17 mouse cellular contexts compared by ENCODE assay signal in the genomic region with DNA sequence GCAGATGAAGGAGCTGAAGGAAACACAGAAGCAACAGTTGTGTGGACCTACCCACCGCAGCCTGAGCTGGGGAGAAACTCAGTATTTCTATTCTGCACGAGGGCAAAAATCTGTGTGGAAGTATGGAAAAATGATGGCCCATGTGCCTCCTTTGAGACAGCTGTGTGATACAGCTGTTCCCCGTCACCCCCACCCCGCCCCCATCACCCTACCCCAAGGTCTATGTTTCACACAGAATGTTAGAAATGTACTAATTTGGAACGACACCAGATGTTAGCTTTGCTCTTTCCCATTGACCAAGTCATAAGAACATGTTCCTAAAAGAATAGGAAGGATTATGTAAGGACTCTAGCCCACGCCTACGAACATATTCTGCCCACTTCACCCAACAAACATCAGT. TPM values are rescaled to one million over a fixed set of nuclear protein-coding genes. Genes with fewer than 3 reads are reported as not detected.
A peak's percentile ranks its signal among the peaks of the same experiment; 100 is the strongest.
DNase-seq lines count a peak whose midpoint lies in the region; ATAC-seq and TF ChIP-seq lines count a peak whose summit lies in the region.
"Had no signal": no experiment of that assay in that cellular context is flagged by ENCODE, and none has a peak within 500 bp of the region (broad histone marks: within the 10 kb centered on the region; RNA-seq: fewer than 3 reads in every experiment).

No protein-coding gene starts in this region.

- H3K27me3 ChIP-seq in forebrain, embryonic 10.5 days (ENCODE audit: poor library complexity, severe bottlenecking): no peaks in the 10 kb centered on the region
- no peaks in the 10 kb centered on the region for H3K27me3 ChIP-seq in forebrain, embryonic 13.5 days
- H3K27me3 ChIP-seq in intestine, embryonic 14.5 days (replicated peaks; ENCODE audit: control insufficient read depth, insufficient read depth, low read length): no peaks in the 10 kb centered on the region
- H3K27me3 ChIP-seq in intestine, postnatal 0 days (replicated peaks; ENCODE audit: control insufficient read depth, insufficient read depth, low read length): no peaks in the 10 kb centered on the region
- H3K27me3 ChIP-seq in neural tube, embryonic 13.5 days: 0 out of 2 replicates have a peak, but pooled peaks cover 2% of the 10 kb centered on the region
- no peaks in the 10 kb centered on the region for H3K27me3 ChIP-seq in neural tube, embryonic 15.5 days (replicated peaks)
- H3K27me3 ChIP-seq: CH12.LX had no signal

- H3K27ac ChIP-seq in forebrain, embryonic 10.5 days: peak overlapping the region; percentile 65; the same call in 1 of the 2 replicates
- H3K27ac ChIP-seq in forebrain, embryonic 13.5 days: no peak overlapping the region
- H3K27ac ChIP-seq in intestine, embryonic 14.5 days (ENCODE audit: low read depth): peak overlapping the region; percentile 71
- no peak overlapping the region for H3K27ac ChIP-seq in intestine, postnatal 0 days (ENCODE audit: low read depth, low read length)
- H3K27ac ChIP-seq in neural tube, embryonic 13.5 days (replicated peaks): 0 out of 2 replicates have a peak overlapping the region, but pooled peaks have one; percentile 54
- H3K27ac ChIP-seq in neural tube, embryonic 15.5 days (replicated peaks): peak overlapping the region; percentile 9; the same call in 1 of the 2 replicates
- H3K27ac ChIP-seq: hindbrain, postnatal 0 days; kidney, postnatal 0 days; liver, embryonic 14.5 days had no signal

- H3K4me3 ChIP-seq in forebrain, embryonic 10.5 days: no peak overlapping the region
- H3K4me3 ChIP-seq in forebrain, embryonic 13.5 days: no peak overlapping the region
- no peak overlapping the region for H3K4me3 ChIP-seq in intestine, embryonic 14.5 days (ENCODE audit: low read depth, low read length)
- H3K4me3 ChIP-seq in intestine, postnatal 0 days (ENCODE audit: low read depth, low read length): no peak overlapping the region
- no peak overlapping the region for H3K4me3 ChIP-seq in neural tube, embryonic 13.5 days
- no peak overlapping the region for H3K4me3 ChIP-seq in neural tube, embryonic 15.5 days (replicated peaks)

- peaks cover 83% of the 10 kb centered on the region for H3K36me3 ChIP-seq in forebrain, embryonic 10.5 days (replicated peaks)
- H3K36me3 ChIP-seq in forebrain, embryonic 13.5 days (ENCODE audit: poor library complexity, severe bottlenecking): no peaks in the 10 kb centered on the region
- peaks cover 20% of the 10 kb centered on the region for H3K36me3 ChIP-seq in intestine, embryonic 14.5 days (ENCODE audit: control insufficient read depth, insufficient read depth, low read length)
- no peaks in the 10 kb centered on the region; the same call in 1 of the 2 replicates for H3K36me3 ChIP-seq in intestine, postnatal 0 days (ENCODE audit: control insufficient read depth, insufficient read depth)
- no peaks in the 10 kb centered on the region for H3K36me3 ChIP-seq in neural tube, embryonic 13.5 days
- no peaks in the 10 kb centered on the region for H3K36me3 ChIP-seq in neural tube, embryonic 15.5 days

- no peak for ATAC-seq in forebrain, embryonic 13.5 days
- no peak for ATAC-seq in intestine, embryonic 14.5 days (replicated peaks; ENCODE audit: low FRiP score, low TSS enrichment, low read depth)
- no peak for ATAC-seq in intestine, postnatal 0 days
- no peak for ATAC-seq in neural tube, embryonic 13.5 days (ENCODE audit: low read depth)
- no peak for ATAC-seq in neural tube, embryonic 15.5 days (ENCODE audit: low FRiP score)

- no peak overlapping the region for H3K4me2 ChIP-seq in forebrain, embryonic 13.5 days
- H3K4me2 ChIP-seq in intestine, embryonic 14.5 days (ENCODE audit: low read length): no peak overlapping the region
- H3K4me2 ChIP-seq in intestine, postnatal 0 days (replicated peaks; ENCODE audit: low read depth): no peak overlapping the region
- no peak overlapping the region for H3K4me2 ChIP-seq in neural tube, embryonic 13.5 days
- no peak overlapping the region for H3K4me2 ChIP-seq in neural tube, embryonic 15.5 days

- no peak for TF ChIP-seq CTCF in intestine, postnatal 0 days (IDR thresholded peaks at IDR 0.05; ENCODE audit: low read depth)

- WGBS in forebrain, embryonic 10.5 days: 87% methylated on average over 7 of the region's 7 CpGs
- WGBS in forebrain, embryonic 13.5 days: 73% methylated on average over 7 of the region's 7 CpGs
- WGBS in intestine, embryonic 14.5 days: 39% methylated on average over 7 of the region's 7 CpGs
- 64% methylated on average over 7 of the region's 7 CpGs for WGBS in intestine, postnatal 0 days
- 66% methylated on average over 7 of the region's 7 CpGs for WGBS in neural tube, embryonic 13.5 days
- 71% methylated on average over 7 of the region's 7 CpGs for WGBS in neural tube, embryonic 15.5 days

- peaks cover 92% of the 10 kb centered on the region for H3K4me1 ChIP-seq in forebrain, embryonic 10.5 days
- H3K4me1 ChIP-seq in forebrain, embryonic 13.5 days: peaks cover 72% of the 10 kb centered on the region
- peaks cover 69% of the 10 kb centered on the region for H3K4me1 ChIP-seq in intestine, embryonic 14.5 days (replicated peaks; ENCODE audit: control insufficient read depth, insufficient read depth, low read length)
- peaks cover 9% of the 10 kb centered on the region for H3K4me1 ChIP-seq in intestine, postnatal 0 days (replicated peaks; ENCODE audit: control insufficient read depth, insufficient read depth, low read length)
- peaks cover 81% of the 10 kb centered on the region for H3K4me1 ChIP-seq in neural tube, embryonic 13.5 days (replicated peaks)
- H3K4me1 ChIP-seq in neural tube, embryonic 15.5 days: peaks cover 63% of the 10 kb centered on the region

- H3K9ac ChIP-seq in forebrain, embryonic 13.5 days: no peak overlapping the region
- H3K9ac ChIP-seq in intestine, embryonic 14.5 days (ENCODE audit: low read length): no peak overlapping the region
- H3K9ac ChIP-seq in intestine, postnatal 0 days (ENCODE audit: low read depth, low read length): no peak overlapping the region
- H3K9ac ChIP-seq in neural tube, embryonic 13.5 days: no peak overlapping the region
- H3K9ac ChIP-seq in neural tube, embryonic 15.5 days (replicated peaks): no peak overlapping the region
- H3K9ac ChIP-seq: liver, embryonic 14.5 days had no signal

- H3K9me3 ChIP-seq in forebrain, embryonic 10.5 days: no peaks in the 10 kb centered on the region
- H3K9me3 ChIP-seq in forebrain, embryonic 13.5 days (replicated peaks): no peaks in the 10 kb centered on the region
- H3K9me3 ChIP-seq in intestine, embryonic 14.5 days (ENCODE audit: control insufficient read depth, low read length): no peaks in the 10 kb centered on the region
- H3K9me3 ChIP-seq in intestine, postnatal 0 days (ENCODE audit: control insufficient read depth): no peaks in the 10 kb centered on the region
- H3K9me3 ChIP-seq in neural tube, embryonic 13.5 days: no peaks in the 10 kb centered on the region
- no peaks in the 10 kb centered on the region for H3K9me3 ChIP-seq in neural tube, embryonic 15.5 days (replicated peaks)

- no peak for DNase-seq in forebrain, embryonic 10.5 days (ENCODE audit: extremely low spot score, low spot score)
- peak; percentile 59 for DNase-seq in intestine, embryonic 14.5 days (ENCODE audit: low spot score)
- DNase-seq in neural tube, embryonic 10.5 days (ENCODE audit: extremely low spot score, low spot score): no peak
- DNase-seq in layer of hippocampus, adult 8-10 months (ENCODE audit: low spot score in 2 of 2): no peak
- DNase-seq: cerebellum, adult 8-10 months; gastrocnemius, postnatal 14 days; heart, postnatal 10 days; layer of hippocampus, adult 9-11 months had no signal

RNA-seq across cellular contexts. Expression of gene Hmga2, which starts 53.0 kb away (rescaled TPM):
- 115 and 117 TPM in 2 replicates for polyA plus RNA-seq in forebrain, embryonic 10.5 days (2016; fragmentation: Nextera tagmentation; extraction: Ambion mirVana)
- polyA plus RNA-seq in forebrain, embryonic 13.5 days (2015; fragmentation: Nextera tagmentation; extraction: Ambion mirVana): 12.1 and 15.1 TPM in 2 replicates
- polyA plus RNA-seq in intestine, embryonic 14.5 days (2014; fragmentation: Nextera tagmentation; extraction: Ambion mirVana): 61.0 and 68.0 TPM in 2 replicates
- polyA plus RNA-seq in intestine, postnatal 0 days (2015; fragmentation: Nextera tagmentation; extraction: Ambion mirVana): 4.3 TPM in 2 replicates
- 3.7 and 8.8 TPM in 2 replicates for polyA plus RNA-seq in neural tube, embryonic 13.5 days (2015; fragmentation: Nextera tagmentation; extraction: Ambion mirVana)
- 3.2 and 7.5 TPM in 2 replicates for polyA plus RNA-seq in neural tube, embryonic 15.5 days (2015; fragmentation: Nextera tagmentation; extraction: Ambion mirVana)
- total RNA-seq in layer of hippocampus, adult 8-10 months (2022): under 1 TPM; 0.13 to 0.37 (median 0.18) TPM
- total RNA-seq: CH12.LX had no signal
- polyA plus RNA-seq: spleen, adult 2 months had no signal

Comparison
In these comparisons a context has a peak if more than half of its experiments do, and no peak if none do; other contexts are left out.
1. H3K27ac ChIP-seq: peak in forebrain, embryonic 10.5 days (single experiment), intestine, embryonic 14.5 days (single experiment), neural tube, embryonic 13.5 days (single experiment) and neural tube, embryonic 15.5 days (single experiment); none in forebrain, embryonic 13.5 days (single experiment) and intestine, postnatal 0 days (single experiment).